Mouse (Mus musculus) gastrocnemius, adult 18-20 months (tissue): ENCODE measurements at regions not wholly inside any gene's neighbourhood (a gene's known extent, or its start where the extent isn't known, plus 50 kb on each side); places are given as distances from the start of the nearest gene placed in this dataset.
A peak's percentile ranks its signal among the peaks of the same experiment; 100 is the strongest.

Experiments used
- DNase-seq: peaks from one replicate; pipeline ENCODE4 v3.0.0; 2021; ENCODE audit warnings: low spot score

DNA sequence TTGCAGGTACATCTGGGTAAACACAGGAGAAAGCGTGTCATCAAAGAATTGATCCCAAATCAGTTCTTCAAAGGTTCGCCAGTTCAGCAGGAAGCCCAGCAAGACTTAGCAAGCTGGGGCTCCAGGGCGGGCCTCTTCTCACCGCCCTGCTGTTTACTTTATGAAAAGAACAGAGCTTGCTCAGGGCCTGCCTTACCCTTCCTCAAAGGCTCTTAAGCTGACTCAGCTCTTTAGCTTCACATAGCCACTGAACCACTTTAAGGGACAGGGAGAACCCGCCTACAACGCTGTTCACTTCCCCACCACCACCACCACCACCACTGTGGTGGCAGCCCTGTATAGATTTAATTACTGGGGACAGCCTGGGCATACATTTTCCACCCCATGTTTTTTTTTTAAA lies 148.5 kb downstream of the Clic5 start:
- no peak for DNase-seq

DNA sequence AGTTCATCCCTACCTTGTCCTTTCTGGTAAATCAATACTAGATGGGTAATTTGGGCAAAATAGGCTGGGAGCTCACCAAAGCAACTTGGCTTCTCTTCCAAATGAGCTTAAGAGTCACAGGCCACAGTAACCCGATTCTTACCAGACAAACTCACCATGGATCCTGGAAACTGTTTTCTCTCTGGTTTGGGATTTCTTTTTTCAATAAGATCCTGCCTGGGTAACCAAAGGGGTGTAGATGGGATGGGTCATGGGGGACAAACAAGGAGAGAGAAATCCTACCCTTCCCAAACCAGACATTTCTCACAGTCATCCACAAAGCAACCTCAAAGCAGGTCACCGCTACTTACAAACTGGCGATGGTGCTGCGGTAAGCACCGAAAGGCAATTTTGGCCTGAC lies 148.9 kb downstream of the Clic5 start:
- no peak for DNase-seq

DNA sequence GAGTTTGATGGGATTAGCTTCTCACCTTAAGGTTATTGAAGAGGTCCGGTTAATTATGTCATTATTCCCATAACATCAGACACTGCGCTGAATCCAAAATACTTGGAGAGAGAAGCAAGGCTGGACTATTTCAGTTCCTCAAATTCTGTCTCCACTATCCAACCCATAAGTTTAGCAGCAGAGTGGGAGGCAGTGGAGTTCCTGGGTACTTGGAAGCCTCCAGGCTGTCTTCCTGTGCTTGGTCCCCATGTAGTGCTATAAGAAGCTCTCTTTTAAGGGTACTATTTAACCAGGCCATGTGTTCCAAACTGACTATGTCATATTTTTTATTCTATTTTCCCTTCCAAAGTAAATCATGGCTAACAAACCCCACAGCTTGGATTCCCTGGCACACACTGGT lies 156.2 kb downstream of the Clic5 start:
- DNase-seq, result no peak

DNA sequence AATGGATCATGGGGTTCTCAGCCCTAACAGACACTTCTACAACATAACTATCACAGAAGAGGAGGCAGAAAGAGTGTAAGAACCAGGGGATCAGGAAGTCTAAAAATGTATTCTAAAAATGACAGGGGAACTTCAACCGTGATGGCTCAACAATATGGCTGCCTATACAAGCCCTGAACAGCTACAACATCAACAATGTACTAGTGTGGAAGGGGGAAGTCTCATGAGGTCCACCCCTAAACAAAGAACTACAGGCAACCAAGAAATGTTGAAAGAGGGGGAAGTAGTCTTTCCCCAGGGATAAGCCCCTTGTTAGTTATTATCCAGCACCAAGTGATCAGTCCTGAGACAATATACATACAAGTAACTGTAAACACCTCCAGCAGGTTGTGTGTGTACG lies 157.0 kb downstream of the Clic5 start:
- no peak for DNase-seq

DNA sequence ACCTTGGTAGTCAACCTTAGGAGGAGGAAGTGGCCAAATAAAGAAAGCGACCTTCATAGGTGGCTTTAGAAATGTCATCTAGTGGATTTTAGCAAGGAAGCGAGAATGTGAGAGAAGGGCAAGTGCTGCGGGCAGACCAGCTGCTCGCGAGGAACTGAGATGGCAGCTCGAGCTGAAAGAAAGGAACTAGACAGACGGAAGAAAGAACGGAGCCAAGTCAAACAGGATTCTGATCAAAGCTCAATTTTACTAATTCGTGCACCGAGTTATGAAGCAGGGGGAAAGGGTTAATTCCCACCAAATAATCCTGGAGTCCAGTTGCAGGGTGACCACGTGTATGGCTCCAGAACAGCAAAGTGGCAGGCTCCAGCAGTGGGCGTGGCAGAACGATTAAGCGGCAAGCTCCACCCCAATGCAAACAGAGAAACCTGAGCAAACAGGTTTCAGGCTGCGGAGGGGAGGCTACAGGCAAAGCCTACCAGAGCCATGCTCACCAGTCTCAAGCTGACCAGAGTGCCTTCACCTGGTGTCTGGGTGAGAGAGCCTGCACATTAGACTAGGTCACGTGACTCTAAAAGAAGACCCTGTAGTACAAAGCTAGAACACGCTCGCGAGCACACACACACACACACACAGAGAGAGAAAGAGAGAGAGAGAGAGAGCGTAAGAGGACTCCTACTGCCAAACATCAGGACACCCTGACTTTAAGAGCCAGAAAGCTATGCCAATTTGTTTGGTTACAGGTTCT lies 162.0 kb downstream of the Clic5 start:
- no peak for DNase-seq

DNA sequence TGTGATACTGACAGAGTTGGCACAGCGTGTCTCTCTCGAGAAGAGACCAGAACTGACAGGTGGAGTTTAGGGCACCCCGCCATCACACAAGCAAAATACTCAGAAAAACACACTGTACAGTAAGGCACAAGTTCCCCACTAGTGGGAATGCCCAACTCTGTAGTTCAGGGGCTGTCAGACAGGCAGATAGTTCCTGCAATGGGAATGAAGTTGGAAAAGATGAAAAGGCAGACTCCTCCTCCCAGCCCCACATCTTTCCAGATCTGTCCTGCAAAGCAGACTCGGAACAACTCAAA lies 162.5 kb downstream of the Clic5 start:
- DNase-seq, result no peak

DNA sequence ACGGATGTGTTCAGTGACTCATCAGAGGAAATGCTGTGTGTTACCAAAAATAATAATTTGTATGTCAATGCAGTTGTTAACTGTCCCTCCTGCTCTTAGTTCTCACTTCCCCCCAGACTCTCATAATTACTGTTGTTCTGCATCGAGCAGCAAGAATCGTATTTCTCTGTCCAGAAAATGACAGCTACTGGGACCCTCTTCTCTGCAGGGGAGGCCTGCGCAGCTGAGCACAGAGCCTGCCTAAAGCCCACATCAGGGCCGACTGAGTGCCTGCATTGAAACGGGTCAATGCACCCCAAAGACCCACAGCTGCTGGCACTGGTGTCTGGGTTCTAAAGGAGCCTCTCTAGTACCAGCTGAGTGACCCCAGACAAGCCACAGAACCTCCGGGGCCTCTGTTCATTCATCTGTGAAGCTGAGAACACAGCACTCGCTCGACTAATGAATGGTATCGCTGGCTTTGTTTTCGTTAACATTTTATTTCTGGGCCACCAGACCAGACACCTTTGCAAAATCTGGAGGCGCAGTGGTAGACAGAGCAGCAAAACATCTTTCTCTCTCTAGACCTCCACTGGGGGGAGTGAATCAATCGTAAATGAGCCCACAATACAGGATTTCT lies 163.2 kb downstream of the Clic5 start:
- no peak for DNase-seq

DNA sequence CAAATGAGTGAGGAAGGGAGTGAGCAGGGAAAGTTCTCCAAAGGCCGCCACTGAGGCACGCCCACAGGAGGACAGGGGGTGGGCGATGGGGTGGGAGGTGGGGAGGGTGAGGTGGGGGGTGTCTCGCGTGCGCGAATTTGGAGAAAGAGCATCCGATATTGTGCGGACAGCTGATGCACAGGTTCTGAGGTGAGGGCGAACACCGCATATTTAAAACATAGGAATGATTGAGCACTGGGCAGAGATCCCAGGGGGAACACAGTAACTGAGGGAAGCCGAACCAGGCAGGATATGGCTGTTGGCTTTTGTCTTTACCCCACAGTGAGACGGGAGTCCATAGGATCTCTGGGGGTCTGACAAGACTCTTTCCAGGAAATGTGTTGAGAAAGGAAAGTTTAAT lies 163.8 kb downstream of the Clic5 start:
- no peak for DNase-seq

DNA sequence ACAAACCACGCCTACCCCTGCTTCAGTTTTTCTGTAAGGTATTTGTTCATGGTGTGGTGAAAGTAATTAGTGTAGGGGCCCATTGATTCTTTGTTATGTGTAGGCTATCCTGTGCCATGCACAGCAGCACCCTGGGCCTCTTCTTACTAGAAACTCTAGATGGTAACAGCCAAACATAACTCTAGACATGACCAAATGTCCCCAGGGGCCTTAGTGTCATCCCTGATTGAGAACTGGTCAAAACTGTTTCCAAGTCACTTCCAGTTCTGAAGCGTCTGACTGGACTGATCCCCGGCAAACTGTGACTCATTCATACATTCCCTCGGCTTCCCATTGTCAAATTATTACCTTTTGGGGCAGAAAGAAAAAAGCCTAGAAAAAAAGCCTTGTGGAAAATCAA lies 174.7 kb downstream of the Clic5 start:
- DNase-seq, result no peak

DNA sequence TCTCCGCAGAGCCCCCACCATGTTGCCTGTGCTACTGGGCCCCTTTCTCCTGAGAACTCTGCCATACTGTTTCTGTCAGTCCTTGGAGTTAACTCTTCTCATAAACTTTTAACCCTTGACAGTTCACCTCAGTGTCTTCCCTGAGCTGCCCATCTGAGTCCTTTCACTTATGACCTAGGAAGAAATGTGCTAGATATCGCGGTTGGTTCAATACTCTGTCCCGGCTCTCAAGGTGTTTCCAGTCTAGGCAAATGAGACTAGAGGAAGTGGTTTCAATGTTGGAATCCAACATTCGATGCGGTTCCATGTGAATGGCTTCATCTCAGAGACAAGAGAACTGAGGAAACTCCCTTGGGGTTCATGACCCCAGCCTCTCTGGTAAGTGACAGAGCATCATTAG lies 176.1 kb downstream of the Clic5 start:
- no peak for DNase-seq

DNA sequence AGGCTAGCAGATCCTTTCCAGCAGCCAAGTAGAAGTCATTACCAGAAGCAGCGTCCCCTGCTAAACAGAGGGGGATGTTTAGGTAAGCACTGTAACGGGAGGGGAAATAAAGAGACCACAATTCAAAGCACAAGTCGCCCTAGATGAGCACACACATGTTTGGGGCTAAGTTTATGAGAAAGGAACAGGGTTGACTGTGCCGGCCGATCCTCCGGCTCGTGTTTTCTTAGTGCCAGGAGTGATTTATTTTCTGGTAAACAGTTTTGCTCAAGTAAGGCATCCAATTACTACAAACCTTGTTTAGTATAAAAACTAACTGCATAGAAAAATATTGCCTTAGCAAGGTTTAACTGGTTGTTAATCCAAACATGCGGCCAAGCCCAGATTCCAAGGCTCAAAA lies 178.1 kb downstream of the Clic5 start:
- DNase-seq, result no peak

DNA sequence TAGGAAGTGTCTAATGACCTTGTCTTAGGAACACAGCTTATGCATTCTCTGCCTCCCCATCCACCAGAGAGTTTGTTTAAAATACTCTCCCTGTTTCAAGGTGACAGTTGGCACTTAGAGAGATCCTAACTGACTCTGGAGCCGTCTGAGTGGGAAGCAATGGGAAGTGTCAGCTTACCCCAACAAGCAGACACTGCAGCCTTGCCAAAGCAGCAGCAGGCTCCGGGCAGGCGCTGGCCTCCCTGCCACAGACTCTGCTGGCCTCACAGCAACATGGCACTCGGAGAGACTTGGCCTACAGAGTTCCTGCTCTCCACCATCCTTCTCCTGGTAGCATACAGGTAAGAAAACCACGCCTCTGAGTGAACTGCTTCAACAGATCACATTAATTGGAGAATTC lies 179.2 kb downstream of the Clic5 start:
- DNase-seq, result no peak

DNA sequence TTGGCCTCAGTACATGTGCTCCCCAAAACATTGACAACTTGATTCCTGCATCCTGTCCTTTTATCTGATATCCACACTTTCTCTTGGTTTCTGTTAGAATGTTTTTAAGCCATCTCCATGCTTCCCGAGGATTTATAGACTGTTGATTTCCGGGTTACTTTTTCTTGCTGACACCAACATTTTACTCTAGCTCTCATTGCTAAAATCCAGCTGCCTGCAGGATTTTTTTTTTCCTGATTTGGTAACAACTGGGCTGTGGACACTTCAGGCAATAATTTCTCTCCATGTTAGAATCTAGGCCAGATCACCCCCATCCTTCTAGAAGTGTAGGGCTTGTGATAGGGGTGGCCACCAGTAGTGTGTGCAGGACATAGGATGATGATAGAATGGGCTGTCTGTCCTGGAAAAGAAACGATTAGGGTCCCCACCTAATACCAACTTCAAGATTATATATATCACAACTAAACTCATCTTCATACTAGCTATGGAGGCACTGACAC lies 182.6 kb downstream of the Clic5 start:
- no peak for DNase-seq

DNA sequence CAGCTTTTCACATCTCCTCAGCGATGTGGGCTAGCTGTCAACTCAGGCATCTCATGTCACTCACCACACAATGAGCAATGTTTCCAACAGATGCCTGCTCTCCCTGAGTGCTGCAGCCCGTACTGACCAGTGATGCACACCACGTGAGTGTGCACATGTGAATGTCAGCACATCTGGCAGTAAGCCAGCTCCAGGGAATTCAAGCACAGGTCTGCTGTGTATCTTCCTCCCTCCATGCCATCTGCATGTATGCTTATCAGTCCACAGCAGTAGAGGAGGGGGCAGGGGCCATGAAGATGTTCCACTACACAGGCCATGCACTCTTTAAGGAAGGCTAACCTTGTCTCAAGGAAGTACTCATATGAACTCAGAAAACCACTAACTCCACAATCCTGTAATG lies 183.2 kb downstream of the Clic5 start:
- no peak for DNase-seq

DNA sequence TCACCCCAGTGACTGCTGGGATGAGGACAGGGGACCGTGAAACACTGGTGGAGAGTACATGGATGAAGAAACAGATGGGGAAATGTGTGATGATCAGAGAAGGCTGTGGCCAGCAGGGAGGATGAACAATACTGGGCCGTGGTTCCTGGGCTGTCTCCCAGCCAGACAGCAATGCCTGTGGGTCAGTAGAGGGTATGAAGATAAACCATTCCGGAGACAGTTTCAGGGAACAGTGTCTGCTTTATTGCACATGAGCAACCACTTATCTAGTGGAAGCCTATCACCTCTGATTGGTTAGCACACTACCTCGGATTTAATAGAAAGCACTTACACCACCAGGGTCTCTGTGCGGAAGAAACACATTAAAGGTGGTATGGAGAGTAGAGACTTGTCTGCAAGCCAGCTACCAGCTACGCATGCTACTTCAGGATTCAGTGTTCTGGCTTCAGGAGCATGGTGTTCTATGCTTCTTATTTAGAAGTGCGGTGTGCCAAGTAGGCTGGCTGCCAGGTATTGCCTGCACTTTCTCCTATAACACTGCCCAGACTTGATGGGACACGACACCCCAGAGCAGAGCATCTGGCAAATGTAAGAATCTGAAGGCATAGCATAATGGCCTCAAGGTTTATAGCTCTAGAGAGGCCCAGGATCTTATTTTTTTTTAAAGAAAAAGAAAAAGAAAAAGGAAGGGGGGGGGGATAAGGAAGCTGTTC lies 185.5 kb downstream of the Clic5 start:
- peak; percentile 34 for DNase-seq

DNA sequence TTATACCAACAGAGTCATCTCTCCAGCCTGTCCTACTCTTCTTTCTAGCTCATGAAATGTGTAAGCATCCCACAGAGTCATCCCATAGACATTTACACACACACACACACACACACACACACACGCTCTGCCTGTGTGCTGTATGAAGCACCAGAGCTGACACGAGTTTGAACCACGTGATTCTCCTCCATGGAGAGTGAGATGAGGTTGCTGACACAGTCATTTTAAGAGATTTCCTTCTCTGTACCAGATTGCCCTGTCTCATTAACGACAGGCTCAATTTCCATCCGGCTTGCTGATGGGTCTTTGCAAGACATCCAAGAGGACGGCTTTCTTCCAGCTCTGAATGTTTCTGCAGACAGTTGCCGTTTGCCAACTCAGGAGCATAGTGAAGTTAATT lies 190.0 kb downstream of the Clic5 start:
- DNase-seq, result no peak

DNA sequence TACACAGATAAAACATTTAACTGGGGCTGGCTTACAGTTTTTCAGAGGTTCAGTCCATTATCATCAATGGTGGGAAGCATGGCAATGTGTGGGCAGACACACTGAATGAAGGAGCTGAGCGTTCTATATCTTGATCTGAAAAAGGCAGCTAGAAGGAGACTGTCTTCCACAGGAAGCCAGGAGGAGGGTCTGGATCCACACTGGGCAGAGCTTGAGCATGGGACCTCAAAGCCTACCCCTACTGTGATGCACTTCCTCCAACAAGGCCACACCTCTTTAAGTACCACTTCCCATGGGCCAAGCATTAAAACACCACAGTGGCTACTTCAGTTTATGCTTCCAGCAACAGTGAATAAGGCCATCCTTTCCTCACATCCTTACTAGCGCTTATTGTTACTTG lies 200.5 kb downstream of the Clic5 start:
- DNase-seq, result no peak

DNA sequence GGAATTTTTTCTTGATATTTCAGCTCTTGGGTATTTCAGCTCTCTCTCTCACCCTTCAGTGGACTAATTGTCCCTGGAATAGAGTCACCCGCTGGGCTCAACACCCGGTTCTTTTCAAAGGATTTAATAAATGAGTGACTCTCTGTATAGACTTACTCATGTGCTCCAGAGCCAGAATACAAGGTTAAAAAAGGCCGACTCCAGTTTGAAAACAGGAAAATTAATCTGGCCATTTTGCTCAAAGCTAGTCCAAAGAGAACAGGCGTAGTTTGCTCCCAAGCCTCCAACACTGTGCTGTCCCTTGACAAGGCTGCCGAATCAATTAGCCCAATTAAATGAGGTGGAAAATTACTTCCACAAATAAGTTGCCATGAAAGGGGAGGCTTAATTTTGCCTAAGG lies 209.4 kb downstream of the Clic5 start:
- DNase-seq, result no peak

DNA sequence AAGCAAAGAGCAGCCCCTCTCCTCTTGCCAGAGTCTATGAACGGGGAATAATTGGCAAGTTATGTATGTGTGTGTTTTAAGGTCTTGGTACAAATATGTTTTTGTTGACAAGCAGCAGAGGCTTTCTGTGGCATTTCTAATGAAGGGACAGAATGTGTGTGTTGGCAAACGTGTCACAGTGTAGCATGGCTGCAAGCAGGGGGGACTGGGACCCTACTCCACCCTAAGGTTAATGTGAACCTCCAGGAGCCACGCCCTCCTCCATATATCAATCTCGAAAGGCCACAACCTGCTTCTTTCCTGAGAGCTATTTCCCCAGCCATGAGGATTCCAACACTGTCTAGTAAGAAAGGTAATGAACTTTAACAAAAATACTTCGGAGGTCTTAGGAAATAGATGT lies 209.8 kb downstream of the Clic5 start:
- no peak for DNase-seq

DNA sequence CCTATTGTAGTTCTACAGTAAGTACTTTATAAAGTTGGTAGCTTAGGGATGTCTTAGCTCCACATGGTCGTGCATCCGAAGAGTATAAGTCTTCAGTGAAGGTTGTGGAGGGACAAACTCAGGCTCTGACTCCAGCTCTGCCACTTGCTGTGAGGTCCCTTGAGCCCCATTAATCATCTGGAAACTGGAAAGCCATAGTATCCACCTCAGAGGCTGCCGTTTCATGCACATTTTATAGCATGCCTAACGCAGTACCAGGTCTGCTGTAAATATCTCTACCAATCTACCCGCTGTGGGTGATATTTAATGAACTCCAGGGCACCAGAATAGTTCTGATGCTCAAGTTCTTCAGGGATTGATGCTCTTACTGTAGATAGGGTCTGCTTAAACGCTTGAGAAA lies 216.5 kb downstream of the Clic5 start:
- DNase-seq, result no peak

DNA sequence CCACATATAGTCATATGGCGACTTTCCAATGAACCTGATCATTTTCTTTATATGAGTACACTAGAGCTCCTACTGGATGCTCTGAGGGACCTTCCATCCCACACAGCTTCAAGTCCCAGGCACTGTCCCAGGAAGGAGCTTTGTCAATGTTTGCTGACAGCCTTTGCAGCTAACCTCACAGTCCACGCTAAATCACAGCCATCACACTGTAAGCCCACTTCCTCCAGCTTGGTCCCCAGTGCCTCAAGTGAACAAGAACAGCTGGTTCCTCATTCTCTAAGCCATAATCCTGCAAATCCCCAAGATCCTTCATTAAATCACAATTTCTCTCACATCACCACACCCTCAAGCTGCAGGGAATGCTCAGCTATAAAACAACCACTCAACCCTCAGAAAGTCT lies 222.6 kb downstream of the Clic5 start:
- DNase-seq, result no peak

DNA sequence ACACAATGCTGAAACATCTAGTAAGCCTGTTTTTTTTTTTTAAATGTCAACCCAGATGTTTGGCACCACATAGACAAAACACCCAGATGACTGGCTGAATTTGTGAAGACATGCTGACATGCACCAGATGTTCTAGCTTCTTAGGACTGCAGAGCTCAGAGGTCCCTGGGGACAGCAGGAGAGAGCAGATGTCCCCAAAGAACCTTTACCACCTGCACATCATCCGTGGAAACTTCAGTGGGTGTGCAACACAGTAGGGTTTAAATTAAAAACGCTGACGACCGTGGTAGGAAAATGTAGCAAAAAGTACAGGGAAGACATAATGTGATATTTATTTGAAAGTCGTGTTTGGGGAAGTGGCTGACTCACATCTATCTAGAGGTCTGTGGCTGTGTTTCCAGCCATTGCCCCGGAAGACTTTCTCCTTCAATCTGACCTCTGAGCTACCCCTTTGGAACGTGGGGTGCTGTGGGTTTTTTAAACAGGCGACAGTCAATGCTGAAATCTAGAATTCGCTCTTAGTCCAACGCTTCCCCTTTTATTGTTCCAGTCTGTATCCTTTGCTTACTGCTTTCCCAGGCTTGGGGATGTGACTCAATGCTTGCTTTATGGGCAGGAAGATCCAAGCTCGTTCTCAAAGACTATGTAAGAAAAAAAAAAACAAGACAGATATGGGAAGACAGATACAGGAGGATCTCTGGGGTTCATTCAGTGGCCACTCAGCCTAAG lies 230.5 kb downstream of the Clic5 start:
- peak; percentile 40 for DNase-seq

DNA sequence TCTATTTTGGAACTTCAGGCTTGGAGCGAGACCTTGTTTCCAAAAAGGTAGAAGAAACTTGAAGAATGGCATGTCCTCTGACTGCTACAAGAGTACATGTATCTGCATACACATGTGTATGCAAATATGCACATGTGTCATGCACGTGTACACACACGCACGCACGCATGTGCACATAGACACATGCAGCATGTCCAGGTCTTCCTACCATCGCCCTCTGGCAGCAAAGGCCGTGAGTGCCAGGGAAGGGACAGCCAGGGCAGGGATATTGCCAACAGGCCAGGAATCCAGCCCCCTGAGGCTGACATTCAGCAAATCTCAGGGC lies 231.0 kb downstream of the Clic5 start:
- DNase-seq, result no peak
